Mouse (Mus musculus): ENCODE measurements around the gene Mrpl53. TPM values are rescaled to one million over a fixed set of nuclear protein-coding genes. Genes with fewer than 3 reads are reported as not detected.

Mrpl53 gene
- polyA plus RNA-seq, 1 experiment = 145 TPM

DNA sequence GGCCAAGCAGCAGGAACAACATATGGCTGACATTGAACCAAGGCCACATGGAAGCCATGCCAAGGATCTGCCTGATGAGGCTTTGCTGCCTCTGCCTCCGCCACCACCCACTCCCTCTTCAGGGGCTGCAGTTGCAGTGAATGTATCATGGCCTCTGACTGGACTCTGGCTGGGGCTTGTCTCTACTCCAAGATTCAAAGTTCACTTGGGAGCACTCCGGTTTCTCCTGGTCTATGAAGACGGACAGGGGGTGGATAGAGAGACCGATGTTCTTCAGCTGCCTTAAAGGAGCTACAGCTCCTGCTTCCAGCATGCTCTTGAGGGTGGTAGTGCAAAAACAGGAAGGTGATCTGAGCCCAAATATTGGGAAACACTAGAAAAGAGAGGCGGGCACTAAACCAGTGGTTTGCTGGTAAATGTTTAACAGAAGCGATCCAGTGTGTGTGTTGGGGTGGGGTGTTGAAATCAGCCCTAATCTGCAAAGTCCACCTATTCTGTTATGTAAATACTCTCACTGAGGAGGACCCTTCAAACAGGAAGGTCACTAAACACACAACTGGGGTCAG, 22.7 kb downstream of the Mrpl53 start:
- H3ac ChIP-seq (ENCODE audit: control insufficient read depth, insufficient read length, low read depth) = no peak overlapping the region
- no peaks in the 10 kb centered on the region for H3K27me3 ChIP-seq (ENCODE audit: control insufficient read depth, insufficient read depth, insufficient read length)
- TF ChIP-seq USF1 (IDR thresholded peaks at IDR 0.05; ENCODE audit: low read depth) = no peak
- no peak for TF ChIP-seq CEBPB (IDR thresholded peaks at IDR 0.05; ENCODE audit: low read depth)
- TF ChIP-seq MYOG (IDR thresholded peaks at IDR 0.05; ENCODE audit: control insufficient read depth, extremely low read depth, insufficient read length) = no peak
- TF ChIP-seq FOSL1 (IDR thresholded peaks at IDR 0.05; ENCODE audit: insufficient read depth, low read length, poor library complexity, severe bottlenecking) = no peak
- peaks cover 15% of the 10 kb centered on the region for H3K79me2 ChIP-seq (ENCODE audit: control insufficient read depth, insufficient read depth)
- H3K36me3 ChIP-seq (ENCODE audit: control insufficient read depth, insufficient read depth) = no peaks in the 10 kb centered on the region
- no peak overlapping the region for H3K4me3 ChIP-seq (ENCODE audit: insufficient read depth, poor library complexity, severe bottlenecking)
- H3K79me3 ChIP-seq (ENCODE audit: low read depth) = peaks cover 7% of the 10 kb centered on the region

DNA sequence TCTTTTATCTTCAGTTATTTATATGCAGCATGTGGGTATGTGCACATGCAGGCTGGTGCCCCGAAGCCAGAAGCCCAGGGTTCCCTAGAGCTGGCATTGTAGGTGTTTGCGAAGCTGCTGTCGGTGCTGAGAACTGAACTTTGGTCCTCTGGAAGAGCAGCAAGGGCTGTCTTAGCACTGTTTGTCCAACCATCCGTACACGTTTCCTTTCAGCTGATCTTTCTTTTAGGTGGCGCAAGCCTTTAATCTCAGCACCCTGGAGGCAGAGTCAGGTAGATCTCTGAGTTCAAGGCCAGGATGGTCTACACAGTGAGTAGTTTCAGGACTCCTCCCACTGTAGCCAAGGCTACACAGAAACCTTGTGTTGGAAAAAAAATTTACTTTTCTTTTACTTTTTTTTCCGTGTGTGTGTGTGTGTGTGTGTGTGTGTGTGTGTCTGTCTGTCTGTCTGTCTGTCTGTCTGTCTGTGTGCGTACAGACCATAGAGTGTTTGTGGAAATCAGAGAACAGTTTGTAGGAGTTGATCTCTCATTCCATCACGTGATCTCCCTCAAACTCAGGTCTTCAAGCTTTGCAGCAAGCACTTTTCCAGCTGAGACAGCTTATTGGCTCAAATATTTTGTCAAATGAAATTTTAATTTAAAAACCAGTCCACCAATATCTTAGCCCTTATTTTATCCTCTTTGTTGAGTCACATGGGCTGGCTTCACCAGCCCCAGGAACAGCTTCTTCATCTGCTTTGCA, 23.5 kb downstream of the Mrpl53 start:
- no peaks in the 10 kb centered on the region for H3K27me3 ChIP-seq (ENCODE audit: control insufficient read depth, insufficient read depth, insufficient read length)
- no peak overlapping the region for H3K4me3 ChIP-seq (ENCODE audit: insufficient read depth, poor library complexity, severe bottlenecking)
- H3K79me3 ChIP-seq (ENCODE audit: low read depth) = peaks cover 10% of the 10 kb centered on the region
- H3ac ChIP-seq (ENCODE audit: control insufficient read depth, insufficient read length, low read depth) = no peak overlapping the region
- TF ChIP-seq CTCF (IDR thresholded peaks at IDR 0.05; ENCODE audit: control insufficient read depth, insufficient read depth, insufficient read length) (no peak), USF1 (IDR thresholded peaks at IDR 0.05; ENCODE audit: low read depth) (peak; percentile 71), FOSL1 (IDR thresholded peaks at IDR 0.05; ENCODE audit: insufficient read depth, low read length, poor library complexity, severe bottlenecking) (no peak), MYOG (IDR thresholded peaks at IDR 0.05; ENCODE audit: control insufficient read depth, extremely low read depth, insufficient read length) (no peak), MAX (IDR thresholded peaks at IDR 0.05) (no peak)
- no peaks in the 10 kb centered on the region for H3K36me3 ChIP-seq (ENCODE audit: control insufficient read depth, insufficient read depth)
- H3K79me2 ChIP-seq (ENCODE audit: control insufficient read depth, insufficient read depth) = peaks cover 23% of the 10 kb centered on the region

DNA sequence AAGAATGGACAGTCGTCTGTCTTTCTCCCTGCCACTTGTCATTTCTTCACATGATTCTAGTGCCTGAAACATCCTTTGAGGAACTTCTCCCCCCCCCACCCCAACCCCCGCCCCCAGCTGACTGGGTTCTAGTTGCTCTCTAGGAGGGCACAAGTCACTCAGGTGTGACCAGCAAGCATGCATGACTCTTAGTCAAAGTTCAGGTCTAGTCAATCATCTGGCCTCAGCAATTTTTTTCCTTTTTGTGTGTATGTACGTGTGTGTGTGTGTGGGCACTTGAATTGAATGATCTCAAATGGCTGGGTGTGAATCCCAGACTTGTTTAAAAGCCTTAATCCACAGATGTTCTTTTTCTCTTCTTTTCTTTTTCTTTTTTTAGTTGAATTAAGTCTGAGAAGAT, 25.4 kb downstream of the Mrpl53 start:
- peaks cover 21% of the 10 kb centered on the region for H3K79me3 ChIP-seq (ENCODE audit: low read depth)
- peaks cover 5% of the 10 kb centered on the region for H3K36me3 ChIP-seq (ENCODE audit: control insufficient read depth, insufficient read depth)
- no peak overlapping the region for H3ac ChIP-seq (ENCODE audit: control insufficient read depth, insufficient read length, low read depth)
- no peak overlapping the region for H3K4me3 ChIP-seq (ENCODE audit: insufficient read depth, poor library complexity, severe bottlenecking)
- peaks cover 38% of the 10 kb centered on the region for H3K79me2 ChIP-seq (ENCODE audit: control insufficient read depth, insufficient read depth)
- TF ChIP-seq CEBPB (IDR thresholded peaks at IDR 0.05; ENCODE audit: low read depth) (no peak), MYOG (IDR thresholded peaks at IDR 0.05; ENCODE audit: control insufficient read depth, extremely low read depth, insufficient read length) (no peak), MAX (IDR thresholded peaks at IDR 0.05) (no peak), MYOD1 (IDR thresholded peaks at IDR 0.05; ENCODE audit: control insufficient read depth, insufficient read length, low read depth) (no peak), FOSL1 (IDR thresholded peaks at IDR 0.05; ENCODE audit: insufficient read depth, low read length, poor library complexity, severe bottlenecking) (no peak), CTCF (IDR thresholded peaks at IDR 0.05; ENCODE audit: control insufficient read depth, insufficient read depth, insufficient read length) (no peak), USF1 (IDR thresholded peaks at IDR 0.05; ENCODE audit: low read depth) (no peak)
- no peaks in the 10 kb centered on the region for H3K27me3 ChIP-seq (ENCODE audit: control insufficient read depth, insufficient read depth, insufficient read length)

DNA sequence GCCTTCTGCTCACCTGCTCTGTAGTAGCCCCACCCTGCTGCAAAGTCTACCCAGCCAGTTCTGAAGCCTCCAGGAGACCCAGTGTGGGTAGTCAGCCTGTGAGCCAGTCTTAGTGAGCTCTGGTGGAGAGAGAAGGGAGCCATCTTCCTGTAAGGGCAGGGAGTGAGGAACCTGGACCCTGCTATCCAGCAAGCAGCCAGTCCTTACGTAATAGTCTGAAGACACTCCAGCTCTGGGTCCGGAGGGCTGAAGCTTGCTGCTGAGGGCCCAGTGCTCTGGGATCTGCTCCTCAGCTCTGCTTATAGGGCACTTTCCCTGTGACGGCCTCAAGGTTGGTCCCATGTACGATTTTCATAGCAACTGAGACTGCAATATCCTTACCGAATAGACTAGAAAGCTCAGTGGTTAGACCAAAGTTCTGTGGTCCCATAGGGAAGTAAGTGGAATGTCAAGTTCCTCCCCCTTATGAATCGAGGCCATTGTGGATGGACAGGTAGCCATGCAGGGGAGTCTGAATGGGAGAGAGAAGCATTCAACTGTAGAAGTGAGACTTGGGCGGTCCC, 26.2 kb downstream of the Mrpl53 start, which contains the start of gene Rtkn:
Gene Rtkn, plus strand, starts transcription at position 513 of the 563 bp plus-strand sequence.
- Histone ChIP-seq H3K36me3 (ENCODE audit: control insufficient read depth, insufficient read depth) (peaks cover 10% of the 10 kb centered on the region), H3K79me2 (ENCODE audit: control insufficient read depth, insufficient read depth) (peaks cover 46% of the 10 kb centered on the region), H3K27me3 (ENCODE audit: control insufficient read depth, insufficient read depth, insufficient read length) (no peaks in the 10 kb centered on the region), H3ac (ENCODE audit: control insufficient read depth, insufficient read length, low read depth) (peak within 1 kb of the TSS; percentile 84), H3K4me3 (ENCODE audit: insufficient read depth, poor library complexity, severe bottlenecking) (peak within 1 kb of the TSS; percentile 64), H3K79me3 (ENCODE audit: low read depth) (peaks cover 29% of the 10 kb centered on the region)
- TF ChIP-seq MYOD1 (IDR thresholded peaks at IDR 0.05; ENCODE audit: control insufficient read depth, insufficient read length, low read depth) = no peak
- TF ChIP-seq USF1 (IDR thresholded peaks at IDR 0.05; ENCODE audit: low read depth) = no peak
- no peak for TF ChIP-seq FOSL1 (IDR thresholded peaks at IDR 0.05; ENCODE audit: insufficient read depth, low read length, poor library complexity, severe bottlenecking)
- TF ChIP-seq MAX (IDR thresholded peaks at IDR 0.05) = no peak
- no peak for TF ChIP-seq CTCF (IDR thresholded peaks at IDR 0.05; ENCODE audit: control insufficient read depth, insufficient read depth, insufficient read length)
- no peak for TF ChIP-seq CEBPB (IDR thresholded peaks at IDR 0.05; ENCODE audit: low read depth)

DNA sequence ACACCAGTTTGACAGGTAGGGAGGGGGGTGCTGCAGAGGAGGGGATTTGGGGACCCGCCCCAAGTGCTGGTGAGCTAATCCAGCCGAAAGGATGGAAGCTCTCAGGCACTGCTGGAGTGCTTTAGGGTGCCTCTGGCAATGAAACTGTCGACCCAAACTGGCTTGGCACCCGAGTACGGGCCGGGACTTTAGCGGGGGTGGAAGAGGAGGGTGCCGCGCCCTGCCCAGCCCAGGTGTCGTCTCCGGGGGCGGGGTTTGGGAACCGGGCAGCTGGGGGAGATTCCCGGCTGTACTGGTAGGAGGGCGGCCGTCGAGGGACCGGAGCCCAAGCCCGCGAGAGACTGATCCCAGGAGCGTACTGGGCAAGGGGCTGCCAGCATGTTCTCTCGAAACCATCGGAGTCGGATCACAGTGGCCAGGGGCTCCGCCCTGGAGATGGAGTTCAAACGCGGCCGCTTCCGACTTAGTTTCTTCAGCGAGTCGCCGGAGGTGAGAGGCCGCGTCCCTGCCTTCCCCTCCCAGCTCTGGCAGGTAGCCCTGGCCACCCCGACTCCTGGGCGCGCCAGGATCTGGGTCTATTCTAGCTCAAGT, 26.8 kb downstream of the Mrpl53 start:
- no peak for TF ChIP-seq MYOG (IDR thresholded peaks at IDR 0.05; ENCODE audit: control insufficient read depth, extremely low read depth, insufficient read length)
- TF ChIP-seq USF1 (IDR thresholded peaks at IDR 0.05; ENCODE audit: low read depth) = no peak
- no peak for TF ChIP-seq MYOD1 (IDR thresholded peaks at IDR 0.05; ENCODE audit: control insufficient read depth, insufficient read length, low read depth)
- TF ChIP-seq MAX (IDR thresholded peaks at IDR 0.05) = no peak
- TF ChIP-seq CTCF (IDR thresholded peaks at IDR 0.05; ENCODE audit: control insufficient read depth, insufficient read depth, insufficient read length) = no peak
- TF ChIP-seq FOSL1 (IDR thresholded peaks at IDR 0.05; ENCODE audit: insufficient read depth, low read length, poor library complexity, severe bottlenecking) = no peak
- TF ChIP-seq CEBPB (IDR thresholded peaks at IDR 0.05; ENCODE audit: low read depth) = no peak
- H3K27me3 ChIP-seq (ENCODE audit: control insufficient read depth, insufficient read depth, insufficient read length) = no peaks in the 10 kb centered on the region
- peaks cover 53% of the 10 kb centered on the region for H3K79me2 ChIP-seq (ENCODE audit: control insufficient read depth, insufficient read depth)
- peak overlapping the region; percentile 84 for H3ac ChIP-seq (ENCODE audit: control insufficient read depth, insufficient read length, low read depth)
- peaks cover 10% of the 10 kb centered on the region for H3K36me3 ChIP-seq (ENCODE audit: control insufficient read depth, insufficient read depth)
- H3K79me3 ChIP-seq (ENCODE audit: low read depth) = peaks cover 34% of the 10 kb centered on the region
- peak overlapping the region; percentile 64 for H3K4me3 ChIP-seq (ENCODE audit: insufficient read depth, poor library complexity, severe bottlenecking)

All from C2C12 (cell line).